Mouse (Mus musculus): ENCODE measurements around the gene Tekt4.
A peak's percentile ranks its signal among the peaks of the same experiment; 100 is the strongest.

Tekt4 gene

GRCm38 (mm10) chr17:25454272-25454671 lies at the start of gene Tekt4:
TSS of gene Tekt4 (plus strand) at chr17:25454615.
- DNase-seq = no peak

GRCm38 (mm10) chr17:25405224-25405895 lies 49.1 kb upstream of the Tekt4 start:
- no peak for DNase-seq

GRCm38 (mm10) chr17:25406011-25406441 lies 48.4 kb upstream of the Tekt4 start:
- DNase-seq = no peak

GRCm38 (mm10) chr17:25407352-25407751 lies 47.1 kb upstream of the Tekt4 start:
- DNase-seq = no peak

- no peak for DNase-seq
Observed at GRCm38 (mm10) chr17:25408302-25408999, 46.0 kb upstream of the Tekt4 start.

- no peak for DNase-seq
Observed at GRCm38 (mm10) chr17:25409621-25410020, 44.8 kb upstream of the Tekt4 start.

- no peak for DNase-seq
Observed at GRCm38 (mm10) chr17:25410180-25410579, 44.2 kb upstream of the Tekt4 start.

- no peak for DNase-seq
Observed at GRCm38 (mm10) chr17:25410786-25411185, 43.6 kb upstream of the Tekt4 start.

- DNase-seq = no peak
Observed at GRCm38 (mm10) chr17:25411251-25411650, 43.2 kb upstream of the Tekt4 start.

GRCm38 (mm10) chr17:25414209-25414608 lies 40.2 kb upstream of the Tekt4 start:
- no peak for DNase-seq

GRCm38 (mm10) chr17:25414917-25415316 lies 39.5 kb upstream of the Tekt4 start:
- DNase-seq = no peak

GRCm38 (mm10) chr17:25415421-25415913 lies 38.9 kb upstream of the Tekt4 start:
- DNase-seq = no peak

GRCm38 (mm10) chr17:25416219-25416618 lies 38.2 kb upstream of the Tekt4 start:
- DNase-seq = no peak

GRCm38 (mm10) chr17:25417990-25418389 lies 36.4 kb upstream of the Tekt4 start:
- DNase-seq = no peak

GRCm38 (mm10) chr17:25418926-25419325 lies 35.5 kb upstream of the Tekt4 start:
- no peak for DNase-seq

GRCm38 (mm10) chr17:25420998-25421397 lies 33.4 kb upstream of the Tekt4 start:
- no peak for DNase-seq

GRCm38 (mm10) chr17:25424526-25425080 lies 29.8 kb upstream of the Tekt4 start:
- DNase-seq = no peak

- DNase-seq = no peak
Observed at GRCm38 (mm10) chr17:25425996-25426395, 28.4 kb upstream of the Tekt4 start.

GRCm38 (mm10) chr17:25427441-25427840 lies 27.0 kb upstream of the Tekt4 start:
- DNase-seq = peak; percentile 6

GRCm38 (mm10) chr17:25429240-25429639 lies 25.2 kb upstream of the Tekt4 start:
- no peak for DNase-seq

GRCm38 (mm10) chr17:25429886-25430285 lies 24.5 kb upstream of the Tekt4 start:
- no peak for DNase-seq

GRCm38 (mm10) chr17:25430534-25430933 lies 23.9 kb upstream of the Tekt4 start:
- no peak for DNase-seq

- DNase-seq = no peak
Observed at GRCm38 (mm10) chr17:25432433-25433181, 21.8 kb upstream of the Tekt4 start.

Measured in cerebellum, adult 9-10 months (tissue).